Mouse (Mus musculus) C2C12 (cell line): Measurements from ENCODE around the gene Gm5269.

Experiments
- CTCF ChIP-seq: IDR thresholded peaks from one replicate; pipeline ENCODE4 v1.5.1; 2011; ENCODE audit not compliant: control insufficient read depth, insufficient read depth, insufficient read length
- MAX ChIP-seq: IDR thresholded peaks from one replicate; pipeline ENCODE4 v1.6.1; 2011; ENCODE audit warnings: mild to moderate bottlenecking, control low read depth
- MYOD1 ChIP-seq: IDR thresholded peaks from one replicate; pipeline ENCODE4 v1.6.1; 2011; ENCODE audit warnings: low read depth; ENCODE audit not compliant: control insufficient read depth, insufficient read length
- MYOG ChIP-seq: IDR thresholded peaks from one replicate; pipeline ENCODE4 v1.6.1; 2011; ENCODE audit not compliant: control insufficient read depth, insufficient read length; ENCODE audit errors: extremely low read depth
- USF1 ChIP-seq: IDR thresholded peaks from one replicate; pipeline ENCODE4 v1.6.1; 2011; ENCODE audit warnings: low read depth, mild to moderate bottlenecking, control low read depth, moderate library complexity

DNA sequence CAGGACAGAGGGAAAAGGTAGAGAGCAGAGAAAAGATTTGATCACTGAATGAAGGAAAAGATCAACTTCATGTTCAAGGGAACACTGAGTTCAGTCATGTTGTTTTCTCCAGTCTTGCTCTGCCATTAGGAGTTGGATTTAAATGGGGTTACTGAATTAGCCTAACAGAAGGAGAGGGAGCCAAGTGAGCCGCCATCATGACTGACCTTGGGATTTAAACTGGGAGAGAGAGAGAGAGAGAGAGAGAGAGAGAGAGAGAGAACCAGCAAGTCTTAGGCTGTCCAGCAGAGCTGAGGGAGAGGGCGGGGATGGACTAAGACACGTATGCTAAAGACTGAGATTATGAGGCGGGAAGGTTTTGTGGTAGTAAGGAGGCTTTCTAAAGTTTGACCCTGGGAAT, 24.2 kb upstream of the Gm5269 start:
- no peak for TF ChIP-seq CTCF
- TF ChIP-seq USF1 = no peak
- no peak for TF ChIP-seq MAX
- no peak for TF ChIP-seq MYOD1
- TF ChIP-seq MYOG = no peak
